Mouse (Mus musculus): ENCODE results near the gene Thbs2.

DNA sequence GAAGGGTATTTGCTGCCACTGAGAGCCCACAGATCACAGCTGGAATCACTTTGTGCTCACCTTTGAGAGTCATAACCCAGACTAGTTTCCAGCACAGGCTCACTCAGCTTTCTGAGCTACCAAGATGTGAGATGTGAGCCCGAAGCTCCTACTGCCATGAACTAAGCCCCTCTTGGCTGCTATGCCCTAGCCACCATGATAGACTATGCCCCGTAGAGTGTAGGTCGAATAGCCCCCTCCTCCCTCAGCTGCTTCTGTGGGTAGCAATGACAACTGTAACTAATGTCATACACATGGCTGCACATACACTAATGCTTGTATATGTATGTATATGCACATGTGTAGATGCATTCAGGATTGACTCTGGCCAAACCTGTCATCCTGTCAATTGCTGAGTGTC lies 20.3 kb upstream of the Thbs2 start:
- TF ChIP-seq POLR2A (IDR thresholded peaks at IDR 0.05; ENCODE audit: low read depth, low read length): no peak
- no peak for TF ChIP-seq CTCF (IDR thresholded peaks at IDR 0.05; ENCODE audit: extremely low read depth, insufficient read depth, insufficient read length, insufficient replicate concordance)
